Mouse (Mus musculus) MEL (cell line): Measurements from ENCODE around the gene Jmjd1c.

Experiments
- CTCF ChIP-seq, 3 experiments: IDR thresholded peaks in 2 of 3; conservative IDR thresholded peaks in 1 of 3; 2 replicates each; pipeline ENCODE4 v1.5.1; 2011 to 2012; ENCODE audit warnings: low read length in 3 of 3, low read depth in 2 of 3, mild to moderate bottlenecking in 2 of 3, improper control_type of control experiment in 1 of 3, inconsistent platforms in 1 of 3, mixed read lengths in 1 of 3, moderate library complexity in 1 of 3; ENCODE audit not compliant: control insufficient read depth in 1 of 3, insufficient read depth in 1 of 3, poor library complexity in 1 of 3, severe bottlenecking in 1 of 3
- HCFC1 ChIP-seq: IDR thresholded peaks from 2 replicates; pipeline ENCODE4 v1.6.1; 2012; ENCODE audit warnings: low read depth, mild to moderate bottlenecking, inconsistent platforms, low read length, improper control_type of control experiment, moderate library complexity
- MEF2A ChIP-seq: IDR thresholded peaks from 2 replicates; pipeline ENCODE4 v1.6.1; 2014; ENCODE audit warnings: low read depth, mild to moderate bottlenecking, inconsistent platforms, low read length, improper control_type of control experiment; ENCODE audit not compliant: poor library complexity, insufficient replicate concordance, severe bottlenecking; ENCODE audit errors: extremely low read depth
- POLR2A ChIP-seq, 2 experiments: IDR thresholded peaks; 2 replicates each; pipeline ENCODE4 v1.6.1; 2011 to 2012; ENCODE audit warnings: low read length in 2 of 2, mild to moderate bottlenecking in 2 of 2, control low read depth in 1 of 2, improper control_type of control experiment in 1 of 2, low read depth in 1 of 2, moderate library complexity in 1 of 2; ENCODE audit not compliant: control insufficient read depth in 1 of 2, insufficient read depth in 1 of 2, poor library complexity in 1 of 2
- POLR2AphosphoS2 ChIP-seq: IDR thresholded peaks from 2 replicates; pipeline ENCODE4 v1.6.1; 2011; ENCODE audit warnings: low read length, improper control_type of control experiment
- RAD21 ChIP-seq: IDR thresholded peaks from 2 replicates; pipeline ENCODE4 v1.6.1; 2011; ENCODE audit warnings: mild to moderate bottlenecking, low read depth, low read length, improper control_type of control experiment
- SIN3A ChIP-seq: IDR thresholded peaks from 2 replicates; pipeline ENCODE4 v1.6.1; 2012; ENCODE audit warnings: low read length, improper control_type of control experiment, inconsistent platforms
- TAL1 ChIP-seq: IDR thresholded peaks from 2 replicates; pipeline ENCODE4 v1.6.1; 2012; ENCODE audit warnings: mild to moderate bottlenecking, inconsistent platforms, low read length, moderate library complexity, mixed read lengths
- TBP ChIP-seq: IDR thresholded peaks from 2 replicates; pipeline ENCODE4 v1.8.0; 2011; ENCODE audit warnings: low read depth, low read length, improper control_type of control experiment
- USF2 ChIP-seq, 2 experiments: IDR thresholded peaks; 2 replicates each; pipeline ENCODE4 v1.6.1; 2011 to 2012; ENCODE audit warnings: improper control_type of control experiment in 2 of 2, low read length in 2 of 2, borderline replicate concordance in 1 of 2, inconsistent platforms in 1 of 2, low read depth in 1 of 2, mild to moderate bottlenecking in 1 of 2; ENCODE audit not compliant: insufficient read depth in 1 of 2

DNA sequence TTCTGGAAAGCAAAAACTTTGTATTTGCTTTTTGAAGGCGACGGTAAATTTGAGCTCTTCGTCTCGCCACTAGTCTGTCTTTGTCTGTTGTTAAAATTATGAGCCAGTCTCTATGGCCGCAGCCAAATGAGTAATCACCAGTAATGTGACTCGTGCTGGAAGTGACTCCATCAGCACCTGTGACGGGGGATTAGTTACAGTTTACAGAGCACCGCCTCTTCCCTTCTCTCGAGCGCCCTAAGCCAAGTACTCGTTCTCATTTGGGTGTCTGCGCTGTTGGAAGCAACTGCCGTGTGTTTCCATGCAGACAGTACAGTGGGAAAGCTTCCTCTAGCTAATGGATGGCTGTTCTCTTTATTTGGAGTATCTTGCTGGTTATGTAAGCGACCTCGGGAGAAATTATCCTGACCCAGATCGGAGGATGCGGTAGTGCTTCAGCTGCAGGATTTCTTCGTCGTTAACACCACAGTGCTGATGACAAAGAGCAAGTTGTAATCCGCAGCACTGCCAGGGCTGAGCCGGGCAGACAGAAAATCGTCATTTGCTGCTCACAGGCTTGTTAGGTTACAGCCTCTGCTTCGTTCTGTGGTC is 89.7 kb downstream of the Jmjd1c start:
- TF ChIP-seq TBP (peak; percentile 95), POLR2AphosphoS2 (peak; percentile 93), CTCF (IDR thresholded peaks at IDR 0.05 in 2 of 3, conservative IDR thresholded peaks at IDR 0.05 in 1 of 3; ENCODE audit: control insufficient read depth in 1 of 3, insufficient read depth in 1 of 3, low read depth in 2 of 3, low read length in 3 of 3, poor library complexity in 1 of 3, severe bottlenecking in 1 of 3) (peak in 1 of 3 experiments; percentile 15; a peak in 2 of 6 replicates), MEF2A (no peak), POLR2A (IDR thresholded peaks at IDR 0.05; ENCODE audit: control insufficient read depth in 1 of 2, insufficient read depth in 1 of 2, low read depth in 1 of 2, low read length in 2 of 2, poor library complexity in 1 of 2) (peak; percentile 51 to 97), RAD21 (no peak), USF2 (IDR thresholded peaks at IDR 0.05; ENCODE audit: borderline replicate concordance in 1 of 2, insufficient read depth in 1 of 2, low read depth in 1 of 2, low read length in 2 of 2) (no peak), TAL1 (no peak), HCFC1 (peak; percentile 75), SIN3A (peak; percentile 87)
